Mouse (Mus musculus): ENCODE measurements around the gene Cyp2c68. TPM values are rescaled to one million over a fixed set of nuclear protein-coding genes. Genes with fewer than 3 reads are reported as not detected.
"Not testable (repeated sequence)": the region's sequence is repeated elsewhere in the genome, so short reads cannot be mapped to it uniquely, and the experiment has no call there.

Gene Cyp2c68
- total RNA-seq (2021) = under 1 TPM; 0.15 to 0.34 TPM
- long read RNA-seq, experiment 1 = 0 reads
- long read RNA-seq, experiment 2 = 0 reads

GRCm38 (mm10) chr19:39740920-39741319 lies at the start of gene Cyp2c68:
Gene Cyp2c68 (minus strand): TSS chr19:39741054.
- no peak for DNase-seq (ENCODE audit: low spot score in 2 of 2)

GRCm38 (mm10) chr19:39785458-39785857 lies 44.6 kb upstream of the Cyp2c68 start:
- not testable (repeated sequence) for DNase-seq (ENCODE audit: low spot score in 2 of 2)

GRCm38 (mm10) chr19:39745357-39745756 lies 4.5 kb upstream of the Cyp2c68 start:
- DNase-seq (ENCODE audit: low spot score in 2 of 2) = no peak

DNA sequence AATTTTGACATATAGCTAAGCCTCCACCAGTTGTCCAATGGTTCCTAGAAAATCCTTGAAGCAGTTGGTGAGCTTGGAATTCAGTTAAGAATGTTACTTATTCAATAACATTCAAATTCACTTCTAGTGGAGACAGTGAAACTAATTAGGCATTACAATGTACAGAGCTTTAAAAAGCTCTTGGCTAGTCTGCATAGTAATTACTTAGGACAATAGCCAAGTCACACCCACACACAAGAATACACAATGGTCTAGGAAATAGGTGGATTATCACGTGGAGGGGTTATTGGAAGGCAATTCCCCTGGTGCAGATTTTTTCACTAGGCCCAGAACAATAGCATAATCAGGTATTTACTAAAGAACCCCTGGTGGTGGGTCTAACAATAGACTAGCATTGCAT lies 3.5 kb upstream of the Cyp2c68 start:
- not testable (repeated sequence) for DNase-seq (ENCODE audit: low spot score in 2 of 2)

GRCm38 (mm10) chr19:39711116-39711515 lies 29.7 kb downstream of the Cyp2c68 start:
- DNase-seq (ENCODE audit: low spot score in 2 of 2) = not testable (repeated sequence)

GRCm38 (mm10) chr19:39665650-39666049 lies 75.2 kb downstream of the Cyp2c68 start:
- not testable (repeated sequence) for DNase-seq (ENCODE audit: low spot score in 2 of 2)

- DNase-seq (ENCODE audit: low spot score in 2 of 2) = no peak
Measured at GRCm38 (mm10) chr19:39652381-39652780, 88.5 kb downstream of the Cyp2c68 start.

DNA sequence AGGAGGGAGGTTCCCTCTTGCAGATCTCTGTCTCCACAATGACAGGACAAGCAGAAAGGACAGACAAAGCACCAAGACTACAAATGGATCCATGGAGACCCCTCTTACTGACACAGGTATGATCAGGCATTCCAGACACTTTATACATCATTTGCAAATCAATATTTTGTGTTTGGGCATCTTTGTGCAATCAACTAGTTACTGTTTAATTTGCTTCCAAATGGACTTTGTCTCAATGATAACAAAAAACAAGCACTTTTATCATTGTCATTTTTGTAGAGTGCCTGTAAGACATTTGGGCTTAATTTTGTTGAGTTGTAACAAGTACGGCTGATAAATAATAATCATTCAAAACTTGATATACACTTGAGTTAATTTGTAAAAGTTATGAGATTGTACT lies 91.9 kb downstream of the Cyp2c68 start, which contains the start of gene Cyp2c67:
Cyp2c67 (minus strand) TSS at position 114 of the 400 bp plus-strand sequence.
- no peak for DNase-seq (ENCODE audit: low spot score in 2 of 2)

GRCm38 (mm10) chr19:39647519-39647918 lies 93.3 kb downstream of the Cyp2c68 start:
- no peak for DNase-seq (ENCODE audit: low spot score in 2 of 2)

GRCm38 (mm10) chr19:39644551-39644950 lies 96.3 kb downstream of the Cyp2c68 start:
- DNase-seq (ENCODE audit: low spot score in 2 of 2) = not testable (repeated sequence)

Other genes starting within 250 kb of the Cyp2c68 start
- not detected for gene Cyp2c39, start 230.2 kb downstream of the Cyp2c68 start, total RNA-seq (2021)
- gene Cyp2c67, start 92.0 kb downstream of the Cyp2c68 start, total RNA-seq (2021) = not detected
- not detected for gene Cyp2c40, start 71.8 kb upstream of the Cyp2c68 start, total RNA-seq (2021)
- under 1 TPM in 1 of 2 experiments, not detected in 1; 0.31 TPM for gene Cyp2c69, start 145.7 kb upstream of the Cyp2c68 start, total RNA-seq (2021)